Mouse (Mus musculus): ENCODE data around the gene 4833420G17Rik.
"Not testable (repeated sequence)": the region's sequence is repeated elsewhere in the genome, so short reads cannot be mapped to it uniquely, and the experiment has no call there.

Gene 4833420G17Rik

GRCm38 (mm10) chr13:119462596-119463560 is at the start of gene 4833420G17Rik:
TSS of gene 4833420G17Rik (plus strand) at chr13:119462768.
- DNase-seq (ENCODE audit: low spot score): peak; percentile 87

GRCm38 (mm10) chr13:119413026-119413425 is 49.5 kb upstream of the 4833420G17Rik start:
- DNase-seq (ENCODE audit: low spot score): no peak

- DNase-seq (ENCODE audit: low spot score): no peak
Observed at GRCm38 (mm10) chr13:119418479-119418878, 44.1 kb upstream of the 4833420G17Rik start.

GRCm38 (mm10) chr13:119430164-119430563 is 32.4 kb upstream of the 4833420G17Rik start:
- DNase-seq (ENCODE audit: low spot score): peak; percentile 11

GRCm38 (mm10) chr13:119432041-119432440 is 30.5 kb upstream of the 4833420G17Rik start:
- DNase-seq (ENCODE audit: low spot score): no peak

GRCm38 (mm10) chr13:119434359-119434758 is 28.2 kb upstream of the 4833420G17Rik start:
- no peak for DNase-seq (ENCODE audit: low spot score)

- DNase-seq (ENCODE audit: low spot score): no peak
Observed at GRCm38 (mm10) chr13:119442244-119442643, 20.3 kb upstream of the 4833420G17Rik start.

GRCm38 (mm10) chr13:119453563-119453962 is 9.0 kb upstream of the 4833420G17Rik start:
- no peak for DNase-seq (ENCODE audit: low spot score)

GRCm38 (mm10) chr13:119455082-119455481 is 7.5 kb upstream of the 4833420G17Rik start:
- no peak for DNase-seq (ENCODE audit: low spot score)

GRCm38 (mm10) chr13:119456342-119456741 is 6.2 kb upstream of the 4833420G17Rik start:
- no peak for DNase-seq (ENCODE audit: low spot score)

- peak; percentile 15 for DNase-seq (ENCODE audit: low spot score)
Observed at GRCm38 (mm10) chr13:119461900-119462595, 520 bp upstream of the 4833420G17Rik start.

- DNase-seq (ENCODE audit: low spot score): no peak
Observed at GRCm38 (mm10) chr13:119476631-119477030, 14.1 kb downstream of the 4833420G17Rik start.

GRCm38 (mm10) chr13:119477789-119478188 is 15.2 kb downstream of the 4833420G17Rik start:
- no peak for DNase-seq (ENCODE audit: low spot score)

GRCm38 (mm10) chr13:119487354-119487753 is 24.8 kb downstream of the 4833420G17Rik start:
- no peak for DNase-seq (ENCODE audit: low spot score)

GRCm38 (mm10) chr13:119487880-119488580 is 25.5 kb downstream of the 4833420G17Rik start, which contains the start of the genes Tmem267 and 3110070M22Rik:
TSS of gene Tmem267 (plus strand) at chr13:119488039.
TSS of gene 3110070M22Rik (minus strand) at chr13:119488383.
- peak; percentile 80 for DNase-seq (ENCODE audit: low spot score)

- not testable (repeated sequence) for DNase-seq (ENCODE audit: low spot score)
Observed at GRCm38 (mm10) chr13:119492083-119492482, 29.5 kb downstream of the 4833420G17Rik start.

- not testable (repeated sequence) for DNase-seq (ENCODE audit: low spot score)
Observed at GRCm38 (mm10) chr13:119494938-119495337, 32.4 kb downstream of the 4833420G17Rik start.
